Mouse (Mus musculus) brain, adult 2 months (tissue): ENCODE results near the gene Selenoi.
"Not testable (repeated sequence)": the region's sequence is repeated elsewhere in the genome, so short reads cannot be mapped to it uniquely, and the experiment has no call there.

Source experiments
- DNase-seq: peaks from one replicate; pipeline ENCODE4 v3.0.0; 2011; ENCODE audit warnings: low read depth, low spot score

The Selenoi gene

GRCm38 (mm10) chr5:30232271-30232971 is at the start of gene Selenoi:
Gene Selenoi (plus strand): TSS chr5:30232581.
- DNase-seq: peak; percentile 100

GRCm38 (mm10) chr5:30187687-30188485 is 44.5 kb upstream of the Selenoi start:
- no peak for DNase-seq

- no peak for DNase-seq
Observed at GRCm38 (mm10) chr5:30192452-30192851, 39.9 kb upstream of the Selenoi start.

- no peak for DNase-seq
Observed at GRCm38 (mm10) chr5:30195340-30195739, 37.0 kb upstream of the Selenoi start.

- no peak for DNase-seq
Observed at GRCm38 (mm10) chr5:30198257-30198656, 34.1 kb upstream of the Selenoi start.

- peak; percentile 86 for DNase-seq
Observed at GRCm38 (mm10) chr5:30201521-30201920, 30.9 kb upstream of the Selenoi start.

- no peak for DNase-seq
Observed at GRCm38 (mm10) chr5:30202221-30202620, 30.2 kb upstream of the Selenoi start.

- DNase-seq: no peak
Observed at GRCm38 (mm10) chr5:30203216-30203885, 29.0 kb upstream of the Selenoi start.

GRCm38 (mm10) chr5:30204441-30204840 is 27.9 kb upstream of the Selenoi start:
- DNase-seq: no peak

GRCm38 (mm10) chr5:30205034-30205433 is 27.3 kb upstream of the Selenoi start:
- no peak for DNase-seq

GRCm38 (mm10) chr5:30205493-30205892 is 26.9 kb upstream of the Selenoi start, which contains the start of gene Adgrf3:
Gene Adgrf3 (minus strand): TSS chr5:30205722.
- DNase-seq: no peak

GRCm38 (mm10) chr5:30207276-30207675 is 25.1 kb upstream of the Selenoi start:
- DNase-seq: no peak

- not testable (repeated sequence) for DNase-seq
Observed at GRCm38 (mm10) chr5:30210758-30211157, 21.6 kb upstream of the Selenoi start.

GRCm38 (mm10) chr5:30214889-30215288 is 17.5 kb upstream of the Selenoi start:
- peak; percentile 74 for DNase-seq

- DNase-seq: no peak
Observed at GRCm38 (mm10) chr5:30215970-30216369, 16.4 kb upstream of the Selenoi start.

- DNase-seq: no peak
Observed at GRCm38 (mm10) chr5:30219715-30220114, 12.7 kb upstream of the Selenoi start.

- DNase-seq: no peak
Observed at GRCm38 (mm10) chr5:30220666-30221065, 11.7 kb upstream of the Selenoi start.

- no peak for DNase-seq
Observed at GRCm38 (mm10) chr5:30222681-30223080, 9.7 kb upstream of the Selenoi start.

GRCm38 (mm10) chr5:30230901-30231300 is 1.5 kb upstream of the Selenoi start:
- peak; percentile 58 for DNase-seq

GRCm38 (mm10) chr5:30231891-30232270 is 500 bp upstream of the Selenoi start:
- DNase-seq: no peak

- DNase-seq: peak; percentile 42
Observed at GRCm38 (mm10) chr5:30233042-30233441, 661 bp downstream of the Selenoi start.

GRCm38 (mm10) chr5:30233979-30234378 is 1.6 kb downstream of the Selenoi start:
- no peak for DNase-seq
